Mouse (Mus musculus): ENCODE results near the gene Nr3c2.
A peak's percentile ranks its signal among the peaks of the same experiment; 100 is the strongest.

Gene Nr3c2

GRCm38 (mm10) chr8:76971761-76972404 is 72.6 kb downstream of the Nr3c2 start:
- no peak for DNase-seq (ENCODE audit: low spot score in 2 of 2)

- DNase-seq (ENCODE audit: low spot score in 2 of 2) = peak in 1 of 2 experiments; percentile 17
These were observed 73.8 kb downstream of the Nr3c2 start for GRCm38 (mm10) chr8:76972947-76973552.

GRCm38 (mm10) chr8:76977907-76978306 is 78.7 kb downstream of the Nr3c2 start:
- DNase-seq (ENCODE audit: low spot score in 2 of 2) = no peak

- no peak for DNase-seq (ENCODE audit: low spot score in 2 of 2)
These were observed 84.8 kb downstream of the Nr3c2 start for GRCm38 (mm10) chr8:76984082-76984481.

DNA sequence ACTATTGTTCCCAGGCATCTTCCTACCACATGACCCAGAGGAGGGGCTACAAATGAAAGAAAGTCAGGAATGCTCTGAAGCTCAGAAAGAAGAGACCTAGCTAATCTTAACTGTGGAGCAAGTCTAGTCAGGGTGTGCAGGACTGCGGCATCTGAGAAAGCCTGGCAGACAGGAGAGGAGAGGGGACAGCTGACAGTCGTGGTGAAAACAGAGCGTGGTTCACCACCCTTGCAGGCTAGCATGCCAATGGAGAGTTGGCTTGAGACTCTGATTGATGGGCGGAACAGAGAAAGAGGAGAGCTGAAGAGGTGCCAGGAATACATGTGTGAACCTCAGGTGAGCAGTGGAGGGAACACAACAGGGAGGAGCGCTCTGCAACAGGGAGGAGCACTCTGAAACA is 85.6 kb downstream of the Nr3c2 start:
- DNase-seq (ENCODE audit: low spot score in 2 of 2) = no peak

DNA sequence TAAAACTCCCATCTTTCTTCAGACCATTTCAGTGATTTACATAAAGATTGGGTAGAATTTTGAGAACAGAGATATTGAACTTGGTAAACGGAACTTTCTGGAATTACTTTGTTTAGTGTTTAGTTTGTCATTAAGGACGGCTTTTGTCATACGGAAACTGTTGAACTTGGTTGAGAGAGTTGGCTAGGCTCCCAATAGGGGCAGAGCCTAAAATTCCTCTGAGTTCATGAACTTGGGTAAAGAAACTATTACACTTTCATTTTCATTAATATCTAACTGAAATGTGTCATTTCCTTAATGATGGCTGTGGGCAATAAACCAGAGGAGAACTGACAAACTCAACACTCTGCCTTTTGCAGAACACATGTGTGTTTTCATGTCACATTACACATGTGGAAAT is 88.6 kb downstream of the Nr3c2 start:
- DNase-seq (ENCODE audit: low spot score in 2 of 2) = no peak

DNA sequence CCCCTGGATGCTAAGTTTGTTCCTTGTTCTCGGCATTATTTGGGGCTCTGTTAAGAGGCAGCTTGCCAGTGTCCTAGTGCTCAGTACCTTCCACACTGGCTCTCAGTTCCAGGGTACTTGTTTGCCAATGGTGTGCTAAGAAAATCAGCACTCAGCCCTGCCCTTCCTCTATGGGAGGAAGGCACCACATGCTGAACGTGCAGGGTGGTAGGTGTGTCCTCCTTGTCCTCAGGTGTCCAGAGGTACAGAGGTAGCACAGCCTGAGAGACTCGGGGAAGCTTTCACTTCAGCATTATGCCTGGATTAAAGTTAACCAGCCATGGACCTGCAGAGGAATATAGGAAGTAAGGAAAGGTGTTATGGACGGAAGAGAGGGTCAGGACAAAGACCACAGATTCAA is 99.0 kb downstream of the Nr3c2 start:
- no peak for DNase-seq (ENCODE audit: low spot score in 2 of 2)

DNA sequence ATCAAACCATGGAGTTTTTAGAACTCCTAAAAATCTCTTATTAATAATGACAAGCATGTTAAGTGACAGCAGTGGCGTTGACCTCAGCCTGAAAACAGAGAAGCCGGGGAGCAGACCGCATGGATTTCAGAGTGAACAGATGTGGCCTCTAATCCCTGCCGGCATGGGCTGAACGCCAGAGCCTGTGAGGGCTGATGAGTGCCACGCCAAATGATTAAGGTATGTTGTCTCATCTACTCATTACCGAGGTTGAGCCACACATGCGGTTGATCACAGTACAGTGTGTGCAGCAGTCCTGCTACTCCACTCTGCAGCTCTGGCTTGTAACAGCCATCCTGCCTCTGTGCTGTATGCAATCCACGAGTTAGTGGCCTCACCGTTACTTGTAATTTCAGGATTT is 110.2 kb downstream of the Nr3c2 start:
- no peak for DNase-seq (ENCODE audit: low spot score in 2 of 2)

GRCm38 (mm10) chr8:77011985-77012384 is 112.7 kb downstream of the Nr3c2 start:
- no peak for DNase-seq (ENCODE audit: low spot score in 2 of 2)

DNA sequence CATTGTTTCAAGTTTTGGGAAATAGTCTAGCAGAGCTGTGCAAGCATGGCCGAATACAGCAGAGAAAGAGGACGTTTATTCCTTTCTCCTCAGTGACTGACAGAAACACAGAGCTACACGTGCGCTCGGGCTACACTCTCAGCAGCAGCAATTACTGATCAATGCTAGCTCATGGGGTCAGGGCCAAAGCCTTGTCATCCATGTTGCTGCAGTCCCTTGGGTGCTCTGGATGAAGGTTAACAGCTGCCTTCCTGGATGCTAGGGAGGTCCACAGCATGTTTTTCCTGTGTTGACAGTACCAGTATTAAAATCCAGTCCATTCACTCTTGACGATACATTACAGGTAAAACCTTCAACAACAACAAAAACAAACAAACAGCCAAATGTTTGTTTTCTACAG is 113.4 kb downstream of the Nr3c2 start:
- DNase-seq (ENCODE audit: low spot score in 2 of 2) = no peak

GRCm38 (mm10) chr8:77016713-77017112 is 117.5 kb downstream of the Nr3c2 start:
- no peak for DNase-seq (ENCODE audit: low spot score in 2 of 2)

- DNase-seq (ENCODE audit: low spot score in 2 of 2) = no peak
These were observed 124.8 kb downstream of the Nr3c2 start for GRCm38 (mm10) chr8:77023837-77024710.

DNA sequence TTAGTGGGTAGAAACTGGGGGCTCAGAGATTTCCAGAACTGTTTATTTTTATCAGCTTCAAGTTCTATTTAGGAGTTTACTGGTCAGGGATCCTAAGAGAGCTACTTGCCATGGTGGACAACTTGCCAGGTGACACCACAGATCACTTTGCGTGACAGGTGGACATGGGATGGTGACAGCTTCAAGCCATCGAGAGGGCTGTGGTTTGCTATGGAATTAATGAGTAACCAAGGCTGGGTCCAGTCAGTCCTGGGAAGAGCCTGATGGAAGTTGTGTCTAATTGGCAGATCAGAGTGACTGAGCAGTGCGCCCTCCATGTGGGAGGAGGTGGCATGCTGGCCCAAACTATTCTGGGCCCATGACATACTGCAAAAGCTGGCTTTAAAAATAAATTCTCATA is 132.0 kb downstream of the Nr3c2 start:
- no peak for DNase-seq (ENCODE audit: low spot score in 2 of 2)

DNA sequence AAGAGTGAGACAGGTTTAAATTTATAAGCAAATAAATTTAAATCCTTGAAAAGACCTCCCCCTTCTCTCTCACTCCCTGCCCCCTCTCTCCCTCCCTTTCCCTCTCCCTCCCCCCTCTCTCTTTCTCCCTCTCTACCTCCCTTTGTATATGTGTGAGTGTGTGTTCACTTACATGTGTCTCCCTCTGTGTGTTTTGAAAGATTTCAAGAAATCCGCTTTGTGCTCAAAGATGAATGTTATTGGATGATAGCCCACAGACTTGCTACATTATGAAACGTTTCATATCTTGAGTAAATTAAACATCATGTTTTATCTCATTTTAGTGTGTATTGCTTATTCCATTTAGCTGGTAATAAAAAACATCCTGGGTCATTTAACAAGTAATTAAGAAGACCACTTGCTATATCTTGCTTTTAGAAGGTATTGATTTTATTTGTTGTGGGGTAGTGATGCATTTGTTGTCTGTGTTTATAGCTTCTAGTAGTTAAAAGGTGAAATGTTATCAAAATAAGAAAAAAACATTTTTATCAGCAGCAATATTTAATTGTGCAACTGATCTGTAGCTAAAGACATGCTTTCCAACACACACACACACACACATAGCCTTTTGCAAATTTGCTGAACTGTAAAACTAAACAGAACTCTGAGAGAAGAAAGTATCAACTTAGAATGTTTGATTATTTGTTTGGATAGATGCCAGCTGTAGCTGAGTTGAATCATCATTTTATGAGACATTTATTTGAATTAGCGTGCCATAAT is 134.6 kb downstream of the Nr3c2 start:
- no peak for DNase-seq (ENCODE audit: low spot score in 2 of 2)

DNA sequence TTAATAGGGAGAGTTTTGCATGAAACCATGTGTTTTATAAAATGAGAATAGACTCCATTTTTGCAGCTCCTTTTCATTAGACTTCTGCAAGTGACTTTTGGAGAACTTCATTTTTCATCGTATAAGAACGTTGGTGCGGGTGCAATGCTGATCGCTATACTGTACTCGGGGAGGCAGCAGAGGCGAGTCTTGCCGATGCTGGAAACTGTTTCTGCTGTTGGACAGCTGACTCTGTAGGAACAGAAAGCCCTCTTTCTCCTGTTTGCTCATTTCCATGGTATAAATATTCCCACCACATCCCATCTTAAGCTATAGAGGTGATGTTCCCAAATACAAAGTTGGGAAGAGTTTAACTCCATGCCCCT is 135.2 kb downstream of the Nr3c2 start:
- no peak for DNase-seq (ENCODE audit: low spot score in 2 of 2)

- no peak for DNase-seq (ENCODE audit: low spot score in 2 of 2)
These were observed 142.0 kb downstream of the Nr3c2 start for GRCm38 (mm10) chr8:77041214-77041613.

- no peak for DNase-seq (ENCODE audit: low spot score in 2 of 2)
These were observed 145.6 kb downstream of the Nr3c2 start for GRCm38 (mm10) chr8:77044849-77045248.

- no peak for DNase-seq (ENCODE audit: low spot score in 2 of 2)
These were observed 146.5 kb downstream of the Nr3c2 start for GRCm38 (mm10) chr8:77045711-77046110.

DNA sequence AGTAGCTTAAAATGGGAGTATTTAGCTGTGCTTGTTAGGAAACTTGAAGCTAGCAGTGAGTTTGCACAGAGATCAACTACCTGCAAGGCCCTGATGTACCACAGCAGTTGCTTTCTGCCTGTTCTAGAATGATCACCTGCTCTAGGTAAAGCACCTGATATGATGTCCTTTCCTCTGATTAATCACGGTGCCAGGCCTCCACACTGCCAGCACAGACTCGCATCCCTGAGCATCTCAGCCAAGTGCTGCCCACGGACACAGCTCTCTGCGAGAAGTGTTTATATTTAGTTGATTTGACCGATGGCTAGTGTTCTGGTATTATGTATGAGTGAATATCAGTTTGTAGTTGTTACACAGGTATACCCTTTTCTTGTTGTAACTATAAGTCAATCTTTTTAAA is 147.0 kb downstream of the Nr3c2 start:
- peak in 1 of 2 experiments; percentile 15 for DNase-seq (ENCODE audit: low spot score in 2 of 2)

DNA sequence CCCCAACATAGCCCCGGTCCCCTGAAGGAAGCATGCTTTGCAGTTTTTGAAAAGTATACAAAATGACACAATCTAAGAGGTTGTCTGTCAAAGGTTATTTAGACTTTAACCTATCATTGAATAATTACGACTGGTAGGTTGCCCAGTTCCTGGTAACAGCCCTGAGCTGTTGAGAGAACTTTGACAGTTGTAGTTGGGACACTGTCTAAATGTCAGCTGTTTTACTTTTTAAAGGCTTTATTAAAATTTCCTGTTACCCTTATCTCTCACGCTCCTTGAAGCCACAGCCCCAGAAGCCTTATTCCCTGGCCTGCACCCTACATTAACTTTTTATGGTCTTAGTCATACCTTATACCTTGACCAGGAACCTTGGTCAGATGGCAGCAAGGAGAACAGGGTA is 147.5 kb downstream of the Nr3c2 start:
- DNase-seq (ENCODE audit: low spot score in 2 of 2) = no peak

GRCm38 (mm10) chr8:77051399-77052275 is 152.4 kb downstream of the Nr3c2 start:
- peak in 1 of 2 experiments; percentile 16 for DNase-seq (ENCODE audit: low spot score in 2 of 2)
